Mouse (Mus musculus): ENCODE data around the gene Rce1.

GRCm38 (mm10) chr19:4625179-4625828, at the start of gene Rce1:
- TF ChIP-seq POLR2A (IDR thresholded peaks at IDR 0.05; ENCODE audit: borderline replicate concordance, control insufficient read depth, low read depth, low read length): peak; percentile 31; the same call in 1 of the 2 replicates
- no peak for TF ChIP-seq CTCF (IDR thresholded peaks at IDR 0.05; ENCODE audit: control insufficient read depth, insufficient read depth, low read length)

Measured in bone marrow, adult 2 months (tissue).